Mouse (Mus musculus) lung, postnatal 0 days (tissue): ENCODE data around the gene Gm8857.
"Not testable (repeated sequence)": the region's sequence is repeated elsewhere in the genome, so short reads cannot be mapped to it uniquely, and the experiment has no call there.

ENCODE experiments used
- CTCF ChIP-seq: IDR thresholded peaks from 2 replicates; pipeline ENCODE4 v1.5.1; 2016; ENCODE audit warnings: antibody characterized with exemption, mild to moderate bottlenecking
- EP300 ChIP-seq: IDR thresholded peaks from 2 replicates; pipeline ENCODE4 v1.6.1; 2016; ENCODE audit warnings: antibody characterized with exemption, mild to moderate bottlenecking, control low read depth

DNA sequence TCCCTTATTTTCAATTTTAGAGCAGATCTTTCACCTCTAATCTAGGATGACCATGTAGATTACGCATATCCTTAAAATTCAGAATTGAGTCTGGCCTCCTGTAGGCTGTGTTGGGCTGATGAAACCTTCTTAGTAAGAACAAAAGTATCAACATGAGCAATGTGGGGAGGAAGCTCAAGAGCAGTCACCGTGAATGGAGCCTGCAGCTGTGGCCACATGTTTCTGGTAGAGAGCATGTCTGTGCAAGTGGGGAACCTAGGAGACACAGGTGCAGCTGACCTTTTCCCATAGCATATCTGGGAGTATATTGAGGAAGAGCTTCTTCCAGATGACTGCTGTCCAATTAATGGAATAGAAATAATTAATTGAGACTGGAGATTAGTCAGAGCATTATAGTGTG lies 5.9 kb downstream of the Gm8857 start:
- TF ChIP-seq CTCF, EP300: not testable (repeated sequence)
